Mouse (Mus musculus) neural tube, embryonic 14.5 days (tissue): ENCODE data around the gene Unc13c. TPM values are rescaled to one million over a fixed set of nuclear protein-coding genes. Genes with fewer than 3 reads are reported as not detected.

Experiments
- ATAC-seq: fragments of 200-750 bp; cut with Nextera tagmentation; 2 replicates; pipeline ENCODE4 v1.8.0; 2017; ENCODE audit warnings: low read depth, mild to moderate bottlenecking, moderate TSS enrichment, moderate library complexity
- H3K27ac ChIP-seq: fragments of 300-500 bp; sonication (generic); 2 replicates; pipeline ENCODE4 v1.5.1; 2014; ENCODE audit warnings: low read depth, mild to moderate bottlenecking, control low read depth, low read length, moderate library complexity, mixed read lengths
- H3K27me3 ChIP-seq: fragments of 300-500 bp; sonication (generic); 2 replicates; pipeline ENCODE4 v1.6.1; 2014; ENCODE audit warnings: low read length; ENCODE audit not compliant: control insufficient read depth, insufficient read depth
- H3K36me3 ChIP-seq: fragments of 300-500 bp; sonication (generic); 2 replicates; pipeline ENCODE4 v1.6.1; 2014; ENCODE audit warnings: low read length, mixed read lengths; ENCODE audit not compliant: control insufficient read depth, insufficient read depth
- H3K4me1 ChIP-seq: fragments of 300-500 bp; sonication (generic); 2 replicates; pipeline ENCODE4 v1.6.1; 2014; ENCODE audit warnings: low read length; ENCODE audit not compliant: control insufficient read depth, insufficient read depth
- H3K4me2 ChIP-seq: fragments of 300-500 bp; sonication (generic); 2 replicates; pipeline ENCODE4 v1.6.1; 2014; ENCODE audit warnings: mild to moderate bottlenecking, low read depth, low read length, control low read depth
- H3K4me3 ChIP-seq: fragments of 300-500 bp; sonication (generic); 2 replicates; pipeline ENCODE4 v1.5.1; 2014; ENCODE audit warnings: low read depth, low read length, control low read depth, mixed read lengths
- H3K9ac ChIP-seq: fragments of 300-500 bp; sonication (generic); replicated peaks from 2 replicates; pipeline ENCODE4 v1.6.1; 2014; ENCODE audit warnings: low read depth, mild to moderate bottlenecking, control low read depth, low read length, mixed read lengths
- H3K9me3 ChIP-seq: fragments of 300-500 bp; sonication (generic); 2 replicates; pipeline ENCODE4 v1.6.1; 2016; ENCODE audit warnings: low read length; ENCODE audit not compliant: control insufficient read depth
- WGBS: fragments of 180-500 bp; shearing (Covaris S2); extraction: QIAGEN DNeasy Blood & Tissue Kit; methylation state at CpG from one replicate; pipeline ENCODE4 v1.1.7; 2014; 5-methylcytosine and 5-hydroxymethylcytosine counted together
- polyA plus RNA-seq: library from polyadenylated mRNA; unstranded; fragments of >200 nt; fragmentation: Nextera tagmentation; extraction: Ambion mirVana; gene quantifications from 2 replicates; pipeline ENCODE4 v1.2.1, GENCODE M21; 2014

The Unc13c gene
- polyA plus RNA-seq, result 6.5 and 9.8 TPM in 2 replicates

- ATAC-seq, result peak; percentile 90
- WGBS, result 1% methylated on average over 17 of the region's 17 CpGs
Measured at GRCm38 (mm10) chr9:73968641-73969121, at the start of gene Unc13c. Gene Unc13c, minus strand, starts transcription at chr9:73968966.

GRCm38 (mm10) chr9:74007976-74008686 lies 39.4 kb upstream of the Unc13c start:
- no peaks in the 10 kb centered on the region for H3K9me3 ChIP-seq
- 66% methylated on average over 7 of the region's 7 CpGs for WGBS
- H3K36me3 ChIP-seq, result no peaks in the 10 kb centered on the region
- H3K4me1 ChIP-seq, result no peaks in the 10 kb centered on the region
- no peaks in the 10 kb centered on the region for H3K27me3 ChIP-seq
- H3K27ac ChIP-seq, result no peak overlapping the region
- no peak overlapping the region for H3K4me3 ChIP-seq
- no peak overlapping the region for H3K4me2 ChIP-seq
- no peak overlapping the region for H3K9ac ChIP-seq
- no peak for ATAC-seq

More at GRCm38 (mm10) chr9:73968641-73969121, at the start of gene Unc13c:
- Histone ChIP-seq H3K27me3 (no peaks in the 10 kb centered on the region), H3K27ac (peak within 1 kb of the TSS; percentile 64), H3K9ac (peak within 1 kb of the TSS; percentile 44), H3K4me1 (0 out of 2 replicates have a peak, but pooled peaks cover 4% of the 10 kb centered on the region), H3K4me3 (peak within 1 kb of the TSS; percentile 35), H3K4me2 (peak within 1 kb of the TSS; percentile 56), H3K9me3 (no peaks in the 10 kb centered on the region), H3K36me3 (no peaks in the 10 kb centered on the region)

- Histone ChIP-seq H3K9me3 (no peaks in the 10 kb centered on the region), H3K36me3 (no peaks in the 10 kb centered on the region), H3K4me3 (no peak overlapping the region), H3K9ac (no peak overlapping the region), H3K4me1 (peaks cover 4% of the 10 kb centered on the region; the same call in 1 of the 2 replicates), H3K27me3 (no peaks in the 10 kb centered on the region), H3K4me2 (no peak overlapping the region), H3K27ac (no peak overlapping the region; the same call in 1 of the 2 replicates)
- ATAC-seq, result no peak
- 24% methylated on average over 6 of the region's 6 CpGs for WGBS
Measured at GRCm38 (mm10) chr9:74002388-74002990, 33.7 kb upstream of the Unc13c start.

- no peak for ATAC-seq
- no peak overlapping the region for H3K9ac ChIP-seq
- H3K4me2 ChIP-seq, result no peak overlapping the region
- H3K36me3 ChIP-seq, result no peaks in the 10 kb centered on the region
- no peaks in the 10 kb centered on the region for H3K4me1 ChIP-seq
- H3K27ac ChIP-seq, result no peak overlapping the region
- H3K4me3 ChIP-seq, result no peak overlapping the region
- no peaks in the 10 kb centered on the region for H3K9me3 ChIP-seq
- H3K27me3 ChIP-seq, result no peaks in the 10 kb centered on the region
Measured at GRCm38 (mm10) chr9:73988096-73988495, 19.3 kb upstream of the Unc13c start.

- Histone ChIP-seq H3K27ac (no peak overlapping the region), H3K9me3 (no peaks in the 10 kb centered on the region), H3K4me3 (no peak overlapping the region), H3K4me2 (no peak overlapping the region), H3K9ac (no peak overlapping the region), H3K4me1 (no peaks in the 10 kb centered on the region), H3K36me3 (no peaks in the 10 kb centered on the region), H3K27me3 (no peaks in the 10 kb centered on the region)
- 76% methylated on average over 2 of the region's 2 CpGs for WGBS
- no peak for ATAC-seq
Measured at GRCm38 (mm10) chr9:73987236-73987635, 18.5 kb upstream of the Unc13c start.

GRCm38 (mm10) chr9:73982597-73983344 lies 14.0 kb upstream of the Unc13c start:
- peak; percentile 70 for ATAC-seq
- H3K36me3 ChIP-seq, result no peaks in the 10 kb centered on the region

GRCm38 (mm10) chr9:73972327-73972988 lies 3.7 kb upstream of the Unc13c start:
- Histone ChIP-seq H3K27me3 (no peaks in the 10 kb centered on the region), H3K4me1 (0 out of 2 replicates have a peak, but pooled peaks cover 4% of the 10 kb centered on the region), H3K4me2 (no peak overlapping the region), H3K36me3 (no peaks in the 10 kb centered on the region), H3K9ac (no peak overlapping the region), H3K4me3 (no peak overlapping the region), H3K9me3 (no peaks in the 10 kb centered on the region), H3K27ac (no peak overlapping the region)
- no peak for ATAC-seq
- WGBS, result 75% methylated on average over 8 of the region's 8 CpGs

More at GRCm38 (mm10) chr9:73982597-73983344, 14.0 kb upstream of the Unc13c start:
- Histone ChIP-seq H3K9me3 (no peaks in the 10 kb centered on the region), H3K4me2 (no peak overlapping the region), H3K4me3 (no peak overlapping the region), H3K4me1 (no peaks in the 10 kb centered on the region), H3K27me3 (no peaks in the 10 kb centered on the region), H3K27ac (no peak overlapping the region), H3K9ac (no peak overlapping the region)
- 14% methylated on average over 6 of the region's 6 CpGs for WGBS

- 9% methylated on average over 9 of the region's 9 CpGs for WGBS
- H3K36me3 ChIP-seq, result no peaks in the 10 kb centered on the region
- no peak overlapping the region for H3K4me2 ChIP-seq
- ATAC-seq, result peak; percentile 80
- H3K27me3 ChIP-seq, result no peaks in the 10 kb centered on the region
- H3K9me3 ChIP-seq, result no peaks in the 10 kb centered on the region
- H3K4me3 ChIP-seq, result no peak overlapping the region
- no peak overlapping the region for H3K27ac ChIP-seq
- H3K9ac ChIP-seq, result no peak overlapping the region
- 0 out of 2 replicates have a peak, but pooled peaks cover 4% of the 10 kb centered on the region for H3K4me1 ChIP-seq
Measured at GRCm38 (mm10) chr9:73970717-73971116, 2.0 kb upstream of the Unc13c start.
